Mouse (Mus musculus) liver, embryonic 14.5 days (tissue): ENCODE measurements around the gene Krt27. TPM values are rescaled to one million over a fixed set of nuclear protein-coding genes. Genes with fewer than 3 reads are reported as not detected.

Source experiments
- ATAC-seq: fragments of 200-750 bp; cut with Nextera tagmentation; 2 replicates; pipeline ENCODE4 v1.8.0; 2017; ENCODE audit warnings: moderate number of reproducible peaks, mild to moderate bottlenecking, moderate library complexity; ENCODE audit not compliant: insufficient read depth
- DNase-seq, 3 experiments: peaks; one replicate each; pipeline ENCODE4 v3.0.0-alpha.2; 2012 to 2013; ENCODE audit warnings: low read depth in 3 of 3, low spot score in 3 of 3
- H3K27ac ChIP-seq: fragments of 300-500 bp; sonication (generic); 2 replicates; pipeline ENCODE4 v1.5.1; 2014; ENCODE audit warnings: moderate library complexity, mild to moderate bottlenecking, control low read depth, inconsistent platforms
- H3K27me3 ChIP-seq: fragments of 300-500 bp; sonication (generic); 2 replicates; pipeline ENCODE4 v1.6.1; 2014; ENCODE audit warnings: mild to moderate bottlenecking, low read length, moderate library complexity; ENCODE audit not compliant: control insufficient read depth, insufficient read depth
- H3K36me3 ChIP-seq: fragments of 300-500 bp; sonication (generic); replicated peaks from 2 replicates; pipeline ENCODE4 v1.6.1; 2014; ENCODE audit warnings: low read depth; ENCODE audit not compliant: control insufficient read depth, insufficient read depth
- H3K4me1 ChIP-seq, 2 experiments: fragments of 200-500 bp in 1 of 2; fragments of 300-500 bp in 1 of 2; sonication (generic) in 1 of 2; replicated peaks; 2 replicates each; pipeline ENCODE4 v1.6.1; 2012 to 2014; ENCODE audit warnings: antibody characterized with exemption in 1 of 2, inconsistent platforms in 1 of 2, low read length in 1 of 2; ENCODE audit not compliant: control insufficient read depth in 2 of 2, insufficient read depth in 2 of 2
- H3K4me2 ChIP-seq: fragments of 300-500 bp; sonication (generic); 2 replicates; pipeline ENCODE4 v1.6.1; 2014; ENCODE audit warnings: low read depth, mild to moderate bottlenecking, control low read depth, moderate library complexity
- H3K4me3 ChIP-seq, 2 experiments: fragments of 200-500 bp in 1 of 2; fragments of 300-500 bp in 1 of 2; sonication (generic) in 1 of 2; 2 replicates each; pipeline ENCODE4 v1.5.1; 2012 to 2014; ENCODE audit warnings: low read depth in 2 of 2, low read length in 2 of 2, mild to moderate bottlenecking in 2 of 2, control low read depth in 1 of 2, inconsistent platforms in 1 of 2, moderate library complexity in 1 of 2; ENCODE audit not compliant: insufficient read depth in 1 of 2
- H3K9ac ChIP-seq: fragments of 300-500 bp; sonication (generic); replicated peaks from 2 replicates; pipeline ENCODE4 v1.6.1; 2014; ENCODE audit warnings: mild to moderate bottlenecking, control low read depth, moderate library complexity
- H3K9me3 ChIP-seq: fragments of 300-500 bp; sonication (generic); 2 replicates; pipeline ENCODE4 v1.6.1; 2016; ENCODE audit warnings: low read length, mixed read lengths; ENCODE audit not compliant: control insufficient read depth
- CTCF ChIP-seq: IDR thresholded peaks from 2 replicates; pipeline ENCODE4 v1.5.1; 2016; ENCODE audit warnings: antibody characterized with exemption, low read depth, control low read depth
- EP300 ChIP-seq: IDR thresholded peaks from 2 replicates; pipeline ENCODE4 v1.6.1; 2016; ENCODE audit warnings: antibody characterized with exemption, low read depth
- WGBS: fragments of 180-500 bp; shearing (Covaris S2); extraction: QIAGEN DNeasy Blood & Tissue Kit; methylation state at CpG from one replicate; pipeline ENCODE4 v1.1.7; 2014; ENCODE audit not compliant: insufficient replicate concordance; 5-methylcytosine and 5-hydroxymethylcytosine counted together
- polyA plus RNA-seq, 2 experiments: library from polyadenylated mRNA; depleted of rRNA in 1 of 2; stranded (reverse) in 1 of 2; unstranded in 1 of 2; fragments of >200 nt; fragmentation: Nextera tagmentation in 1 of 2; extraction: Ambion mirVana in 1 of 2; gene quantifications; 2 replicates each; pipeline versions ENCODE4 v1.2.1 to v1.2.3; 2012 to 2014

The Krt27 gene
- polyA plus RNA-seq, 2 experiments: not detected

DNA sequence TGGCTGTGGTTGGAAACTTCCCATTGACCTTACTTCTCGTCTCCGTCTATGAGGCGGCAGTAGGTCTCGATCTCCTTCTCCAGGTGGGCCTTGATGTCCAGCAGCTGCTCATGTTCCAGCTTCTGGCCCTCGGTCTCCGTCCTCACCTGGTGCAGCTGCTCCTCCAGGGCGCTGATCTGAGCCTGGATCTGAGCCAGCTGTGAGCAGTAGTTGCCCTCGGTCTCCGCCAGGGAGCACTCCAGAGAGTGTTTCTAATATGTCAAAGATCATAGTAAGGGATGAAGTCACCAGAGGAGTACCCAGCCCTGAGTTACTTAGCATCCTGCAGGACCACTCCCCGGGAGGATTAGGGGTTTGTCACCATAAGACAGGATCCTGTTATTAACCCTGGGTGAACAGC lies 15.9 kb upstream of the Krt27 start:
- H3K4me3 ChIP-seq: no peak overlapping the region
- TF ChIP-seq CTCF (peak; percentile 14; the same call in 1 of the 2 replicates), EP300 (no peak)
- no peaks in the 10 kb centered on the region for H3K4me1 ChIP-seq
- H3K36me3 ChIP-seq: no peaks in the 10 kb centered on the region
- H3K9ac ChIP-seq: no peak overlapping the region
- H3K4me2 ChIP-seq: no peak overlapping the region
- WGBS: 36% methylated on average over 10 of the region's 10 CpGs
- no peak overlapping the region for H3K27ac ChIP-seq
- ATAC-seq: no peak
- no peak for DNase-seq
- H3K27me3 ChIP-seq: no peaks in the 10 kb centered on the region
- H3K9me3 ChIP-seq: no peaks in the 10 kb centered on the region

- Histone ChIP-seq H3K27ac (no peak overlapping the region), H3K4me2 (no peak overlapping the region), H3K4me3 (no peak overlapping the region), H3K27me3 (no peaks in the 10 kb centered on the region), H3K9ac (no peak overlapping the region), H3K9me3 (no peaks in the 10 kb centered on the region), H3K36me3 (no peaks in the 10 kb centered on the region), H3K4me1 (no peaks in the 10 kb centered on the region)
- no peak for ATAC-seq
- DNase-seq: no peak
- WGBS: 14% methylated on average over 9 of the region's 9 CpGs
- TF ChIP-seq CTCF (peak; percentile 69), EP300 (no peak)
Observed at GRCm38 (mm10) chr11:99364412-99364811, 13.5 kb upstream of the Krt27 start.

GRCm38 (mm10) chr11:99361423-99361822 lies 10.5 kb upstream of the Krt27 start:
- no peak for ATAC-seq
- no peak for DNase-seq
- Histone ChIP-seq H3K4me1 (no peaks in the 10 kb centered on the region), H3K4me2 (no peak overlapping the region), H3K27ac (no peak overlapping the region), H3K9me3 (no peaks in the 10 kb centered on the region), H3K36me3 (no peaks in the 10 kb centered on the region), H3K27me3 (no peaks in the 10 kb centered on the region), H3K4me3 (no peak overlapping the region), H3K9ac (no peak overlapping the region)
- WGBS: 56% methylated on average over 8 of the region's 8 CpGs
- no peak for TF ChIP-seq CTCF
- no peak for TF ChIP-seq EP300

GRCm38 (mm10) chr11:99339299-99339847 lies 11.5 kb downstream of the Krt27 start:
- WGBS: 69% methylated on average over 11 of the region's 11 CpGs
- no peak for DNase-seq
- Histone ChIP-seq H3K9ac (no peak overlapping the region), H3K4me3 (no peak overlapping the region), H3K9me3 (no peaks in the 10 kb centered on the region), H3K4me1 (no peaks in the 10 kb centered on the region), H3K27ac (no peak overlapping the region), H3K4me2 (no peak overlapping the region), H3K36me3 (no peaks in the 10 kb centered on the region), H3K27me3 (no peaks in the 10 kb centered on the region)
- no peak for ATAC-seq
- TF ChIP-seq EP300 (no peak), CTCF (no peak)

GRCm38 (mm10) chr11:99337866-99338265 lies 13.0 kb downstream of the Krt27 start, which contains the start of gene Krt26:
TSS of gene Krt26 (minus strand) at chr11:99337966.
- no peak for DNase-seq
- no peak within 1 kb of the TSS for H3K27ac ChIP-seq

More at GRCm38 (mm10) chr11:99337866-99338265, 13.0 kb downstream of the Krt27 start, which contains the start of gene Krt26:
- ATAC-seq: no peak
- WGBS: 80% methylated on average over 11 of the region's 11 CpGs
- TF ChIP-seq CTCF (no peak), EP300 (no peak)
- Histone ChIP-seq H3K4me3 (no peak within 1 kb of the TSS), H3K36me3 (no peaks in the 10 kb centered on the region), H3K9ac (no peak within 1 kb of the TSS), H3K4me1 (no peaks in the 10 kb centered on the region), H3K27me3 (no peaks in the 10 kb centered on the region), H3K9me3 (no peaks in the 10 kb centered on the region), H3K4me2 (no peak within 1 kb of the TSS)
